Mouse (Mus musculus) myocyte (in vitro differentiated cells): ENCODE data around the gene Mybph.
"Not testable (repeated sequence)": the region's sequence is repeated elsewhere in the genome, so short reads cannot be mapped to it uniquely, and the experiment has no call there.

Experiments used
- CEBPB ChIP-seq: IDR thresholded peaks from 2 replicates; pipeline ENCODE4 v1.6.1; 2011; ENCODE audit warnings: mild to moderate bottlenecking, moderate library complexity; ENCODE audit not compliant: poor library complexity, insufficient read depth, severe bottlenecking
- E2F4 ChIP-seq: IDR thresholded peaks from one replicate; pipeline ENCODE4 v1.6.1; 2011; ENCODE audit warnings: mild to moderate bottlenecking, control low read depth, moderate library complexity; ENCODE audit not compliant: insufficient read depth
- MAX ChIP-seq: IDR thresholded peaks from one replicate; pipeline ENCODE4 v1.6.1; 2011; ENCODE audit warnings: low read depth, mild to moderate bottlenecking, control low read depth
- MYOD1 ChIP-seq, 3 experiments: IDR thresholded peaks; one replicate each; pipeline ENCODE4 v1.6.1; 2011; ENCODE audit warnings: control low read depth in 2 of 3, low read depth in 2 of 3, mild to moderate bottlenecking in 2 of 3, moderate library complexity in 1 of 3; ENCODE audit not compliant: insufficient read length in 2 of 3, control insufficient read depth in 1 of 3
- POLR2A ChIP-seq: IDR thresholded peaks from one replicate; pipeline ENCODE4 v1.6.1; 2011; ENCODE audit warnings: low read depth, mild to moderate bottlenecking, control low read depth, moderate library complexity; ENCODE audit not compliant: insufficient read length
- POLR2AphosphoS2 ChIP-seq: IDR thresholded peaks from one replicate; pipeline ENCODE4 v1.6.1; 2011; ENCODE audit warnings: low read depth, control low read depth; ENCODE audit not compliant: insufficient read length
- REST ChIP-seq: IDR thresholded peaks from one replicate; pipeline ENCODE4 v1.6.1; 2011; ENCODE audit warnings: mild to moderate bottlenecking, control low read depth, moderate library complexity; ENCODE audit not compliant: insufficient read depth, insufficient read length
- TCF12 ChIP-seq: IDR thresholded peaks from one replicate; pipeline ENCODE4 v1.6.1; 2011; ENCODE audit warnings: mild to moderate bottlenecking, control low read depth; ENCODE audit not compliant: poor library complexity, insufficient read depth, severe bottlenecking

DNA sequence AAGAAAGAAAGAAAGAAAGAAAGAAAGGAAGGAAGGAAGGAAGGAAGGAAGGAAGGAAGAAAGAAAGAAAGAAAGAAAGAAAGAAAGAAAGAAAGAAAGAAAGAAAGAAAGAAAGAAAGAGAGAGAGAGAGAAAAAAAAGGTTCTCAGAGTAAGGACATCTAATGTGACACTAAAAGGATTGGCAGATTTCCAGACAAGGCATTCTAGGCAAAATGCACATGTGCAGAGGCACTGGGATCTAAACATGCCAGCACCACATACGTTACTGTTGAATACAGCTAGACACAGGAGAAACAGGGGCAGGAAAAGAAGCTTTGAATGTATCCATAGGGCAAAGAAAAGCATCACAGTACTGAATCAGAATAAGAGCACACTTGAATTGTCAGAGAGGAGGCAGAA is 56.4 kb downstream of the Mybph start:
- TF ChIP-seq POLR2A; REST; MAX; E2F4; TCF12; POLR2AphosphoS2; MYOD1 (IDR thresholded peaks at IDR 0.05; ENCODE audit: control insufficient read depth in 1 of 3, insufficient read length in 2 of 3, low read depth in 2 of 3); CEBPB: not testable (repeated sequence)
